Mouse (Mus musculus) frontal cortex, postnatal 36 days (tissue): ENCODE results near the gene Galnt6.
"Not testable (repeated sequence)": the region's sequence is repeated elsewhere in the genome, so short reads cannot be mapped to it uniquely, and the experiment has no call there.

Source experiments
- DNase-seq, 2 experiments: peaks; one replicate each; pipeline ENCODE4 v3.0.0; 2022; ENCODE audit warnings: low spot score in 2 of 2

Galnt6 gene

DNA sequence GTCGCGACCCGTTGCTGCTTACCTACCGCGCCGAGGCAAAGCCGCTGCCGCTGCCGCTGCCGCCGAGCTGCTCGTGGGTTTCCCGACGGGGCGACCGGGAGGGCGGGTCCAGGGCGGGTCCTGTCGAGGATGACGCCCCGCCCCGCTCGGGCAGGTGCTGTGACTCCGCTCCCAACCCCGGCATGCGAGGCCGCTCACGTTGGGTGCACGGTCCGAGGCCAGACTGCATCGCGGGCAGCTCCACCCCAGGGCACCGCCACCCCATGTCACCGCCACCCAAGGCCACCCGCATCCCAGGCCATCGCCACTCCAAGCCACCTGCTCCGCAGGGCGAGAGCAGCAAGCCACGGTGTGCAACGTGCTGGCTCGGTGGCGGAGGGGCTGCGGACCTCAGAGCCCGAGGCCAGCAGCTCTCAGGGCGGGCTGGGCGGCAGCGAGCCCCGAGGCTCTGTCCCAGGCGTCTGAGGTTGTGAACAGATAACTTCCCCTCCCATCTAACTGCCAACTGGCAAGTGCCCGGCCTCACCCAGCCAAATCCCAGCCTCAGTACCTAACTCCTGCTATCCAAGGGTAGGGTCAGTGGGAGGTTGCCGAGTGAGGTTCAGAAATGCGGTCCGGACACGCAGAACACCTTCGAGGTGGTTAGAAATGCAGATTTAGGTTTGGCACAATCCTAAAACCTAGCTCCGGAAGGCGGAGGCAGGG, at the start of gene Galnt6:
Galnt6 (minus strand) TSS at position 96 of the 705 bp plus-strand sequence.
- DNase-seq: no peak

DNA sequence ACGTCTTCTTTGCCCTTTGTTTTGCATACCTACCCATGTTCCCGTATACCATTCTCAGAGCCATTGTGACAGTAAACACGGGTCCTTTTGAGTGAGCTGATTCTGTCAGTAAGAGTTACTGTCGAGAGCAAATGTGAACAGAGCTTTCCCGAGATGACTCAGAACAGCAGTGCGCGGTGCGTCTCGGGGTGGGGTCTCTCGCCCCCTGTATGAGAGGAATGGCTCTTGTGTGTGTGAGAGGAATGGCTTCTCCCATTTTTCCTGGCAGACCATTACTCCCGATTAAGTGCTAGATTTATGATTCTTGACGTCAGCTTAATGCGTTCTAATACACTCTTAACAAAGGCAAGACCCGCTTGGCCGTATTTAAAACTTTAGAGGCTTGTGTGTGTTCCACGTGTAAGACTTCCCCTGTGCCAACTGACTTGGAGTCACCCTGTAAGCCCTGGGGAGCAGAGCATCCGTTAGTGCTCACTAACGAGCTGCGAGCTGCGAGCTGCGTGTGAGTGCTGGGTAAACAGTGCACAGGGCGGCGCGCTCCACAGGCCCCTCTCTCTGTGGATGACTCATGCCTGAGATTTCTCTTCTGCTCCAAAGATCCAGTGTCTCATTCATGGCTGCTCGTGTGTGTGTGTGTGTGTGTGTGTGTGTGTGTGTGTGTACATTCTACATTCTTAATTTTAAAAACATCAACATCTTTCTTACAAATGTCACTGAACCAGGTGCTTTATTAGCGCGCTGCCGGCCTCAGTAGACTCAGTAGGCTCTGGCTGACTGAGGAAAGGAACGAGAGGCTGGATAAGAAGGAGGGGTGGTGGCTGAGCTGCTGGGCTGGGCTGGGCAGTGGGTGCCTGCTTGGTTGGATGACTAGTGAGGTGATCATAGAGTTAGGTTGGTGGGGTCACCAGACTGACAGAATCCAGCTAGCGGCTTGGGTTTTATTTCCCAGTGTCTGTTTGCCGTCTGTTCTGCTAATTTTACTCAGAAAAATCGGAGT, 48.1 kb upstream of the Galnt6 start:
- DNase-seq: peak in 1 of 2 experiments; percentile 51

DNA sequence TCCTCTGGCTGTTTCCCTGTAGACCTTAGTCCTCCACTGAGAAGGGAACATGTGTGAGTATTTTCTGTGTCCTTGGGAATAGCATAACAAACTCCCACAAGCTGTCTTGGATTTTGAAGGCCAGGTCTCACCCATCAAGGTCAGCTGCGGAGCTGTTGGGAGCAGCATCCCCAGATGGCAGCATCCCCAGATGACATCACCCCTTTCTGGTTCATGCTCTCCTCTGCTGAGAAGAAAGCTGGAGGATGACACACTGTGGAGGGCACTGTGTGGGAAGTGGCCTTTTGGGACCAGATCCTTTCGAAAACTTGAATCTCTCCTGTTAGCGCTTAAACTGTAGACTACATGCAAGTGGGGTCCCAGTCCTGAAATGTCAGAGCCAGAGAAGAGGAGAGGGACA, 47.2 kb upstream of the Galnt6 start:
- no peak for DNase-seq

DNA sequence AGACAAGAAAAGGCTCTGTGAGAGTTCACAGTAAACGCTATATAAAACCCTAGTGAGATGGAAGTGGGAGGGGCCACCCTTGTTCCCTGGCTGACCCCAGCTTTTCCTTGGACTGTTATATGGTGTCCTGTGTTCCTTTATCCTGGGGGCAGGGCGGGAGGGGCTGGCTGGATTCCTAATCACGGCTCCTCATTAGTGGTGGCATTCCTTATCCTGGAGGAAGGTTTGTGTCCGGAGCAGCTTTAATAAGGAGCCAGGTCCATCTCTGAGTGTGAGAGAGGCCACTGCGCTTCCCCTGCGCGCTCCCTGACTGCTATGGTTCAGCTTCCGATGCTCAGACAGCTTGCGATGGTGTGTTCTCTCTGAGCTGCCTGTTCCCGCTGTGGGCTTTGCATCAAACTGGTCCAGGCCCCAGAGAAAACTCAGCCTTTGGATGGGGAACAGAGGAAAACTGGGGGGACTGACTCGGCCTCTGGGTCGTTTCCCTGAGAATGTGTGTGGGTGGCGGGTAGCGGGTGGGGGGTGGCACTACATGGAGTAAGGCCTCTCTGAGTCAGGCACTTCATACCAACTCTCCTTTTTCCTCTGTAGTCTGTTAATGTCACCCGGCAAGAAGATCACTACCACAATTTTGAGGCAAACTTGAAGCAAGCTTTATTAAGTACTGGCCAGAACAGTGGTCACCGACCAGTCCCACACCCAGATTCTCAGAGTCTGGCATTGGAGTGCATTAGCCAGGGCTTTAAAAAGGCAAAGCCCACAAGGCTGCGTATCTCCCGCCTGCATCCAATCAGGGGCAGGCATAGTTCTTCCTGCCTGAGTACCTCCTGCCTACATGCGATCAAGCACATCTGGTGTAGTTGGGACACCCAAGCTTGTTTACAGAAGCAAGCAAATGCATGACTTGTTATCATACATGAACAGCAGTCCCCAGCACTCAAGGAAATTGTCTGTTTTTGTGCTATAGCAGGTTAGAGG, 46.3 kb upstream of the Galnt6 start:
- DNase-seq: no peak

DNA sequence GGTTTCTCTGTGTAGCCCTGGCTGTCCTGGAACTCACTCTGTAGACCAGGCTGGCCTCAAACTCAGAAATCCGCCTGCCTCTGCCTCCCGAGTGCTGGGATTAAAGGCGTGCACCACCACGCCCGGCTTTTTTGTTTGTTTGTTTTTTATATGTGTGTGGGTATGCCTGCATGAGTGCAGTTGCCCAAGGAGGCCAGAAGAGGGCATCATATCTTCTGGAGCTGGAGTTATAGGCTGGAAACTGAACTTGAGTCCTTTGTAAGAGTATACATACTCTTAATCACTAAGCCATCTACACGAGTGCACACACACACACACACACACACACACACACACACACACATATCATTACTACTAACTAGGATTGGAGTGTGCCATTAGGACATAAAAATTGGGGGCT, 44.7 kb upstream of the Galnt6 start:
- not testable (repeated sequence) for DNase-seq

DNA sequence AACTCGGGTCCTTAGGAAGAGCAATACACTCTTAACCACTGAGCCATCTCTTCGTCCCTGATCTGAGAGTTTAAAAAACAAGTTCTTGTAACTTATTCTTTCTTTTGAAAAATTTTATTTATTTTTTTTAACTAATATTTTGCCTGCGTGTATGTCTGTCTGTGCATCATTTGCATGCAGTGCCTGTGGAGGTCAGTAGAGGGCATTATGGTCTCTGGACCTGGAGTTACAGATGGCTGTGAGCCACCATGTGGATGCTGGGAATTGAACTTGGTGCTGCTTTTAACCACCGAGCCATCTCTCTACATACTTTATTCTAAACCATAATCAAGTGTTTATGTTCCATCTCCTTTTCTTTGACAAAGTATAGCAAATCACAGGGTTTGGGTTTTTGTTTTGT, 43.5 kb upstream of the Galnt6 start:
- no peak for DNase-seq

DNA sequence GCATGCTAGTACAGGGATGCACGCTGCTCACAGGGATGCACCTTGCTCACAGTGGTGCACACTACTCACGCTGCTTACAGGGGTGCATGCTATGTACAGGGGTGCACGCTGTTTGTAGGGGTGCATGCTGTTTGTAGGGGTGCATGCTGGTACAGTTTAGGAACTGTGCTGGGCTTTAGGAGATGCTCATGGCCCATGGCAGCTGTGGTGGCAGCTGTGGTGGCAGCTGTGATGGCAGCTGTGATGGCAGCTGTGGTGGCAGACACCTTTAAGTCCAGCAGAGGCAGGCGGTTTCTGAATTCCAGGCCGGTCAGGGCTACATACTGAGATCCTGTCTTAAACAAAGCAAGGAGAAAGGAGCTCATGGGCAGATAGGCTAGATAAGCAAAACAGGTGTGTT, 41.2 kb upstream of the Galnt6 start:
- DNase-seq: no peak

DNA sequence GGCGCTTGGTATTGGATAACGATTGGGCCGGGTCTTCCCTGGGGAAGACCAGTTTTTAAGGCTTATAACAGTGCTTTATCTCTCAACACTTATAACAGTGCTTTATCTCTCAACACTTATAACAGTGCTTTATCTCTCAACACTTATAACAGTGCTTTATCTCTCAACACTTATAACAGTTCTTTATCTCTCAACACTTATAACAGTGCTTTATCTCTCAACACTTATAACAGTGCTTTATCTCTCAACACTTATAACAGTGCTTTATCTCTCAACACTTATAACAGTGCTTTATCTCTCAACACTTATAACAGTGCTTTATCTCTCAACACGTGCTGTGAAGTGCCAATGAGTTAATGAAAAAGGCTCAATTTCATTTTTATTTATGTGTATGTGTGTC, 39.8 kb upstream of the Galnt6 start:
- DNase-seq: not testable (repeated sequence)

DNA sequence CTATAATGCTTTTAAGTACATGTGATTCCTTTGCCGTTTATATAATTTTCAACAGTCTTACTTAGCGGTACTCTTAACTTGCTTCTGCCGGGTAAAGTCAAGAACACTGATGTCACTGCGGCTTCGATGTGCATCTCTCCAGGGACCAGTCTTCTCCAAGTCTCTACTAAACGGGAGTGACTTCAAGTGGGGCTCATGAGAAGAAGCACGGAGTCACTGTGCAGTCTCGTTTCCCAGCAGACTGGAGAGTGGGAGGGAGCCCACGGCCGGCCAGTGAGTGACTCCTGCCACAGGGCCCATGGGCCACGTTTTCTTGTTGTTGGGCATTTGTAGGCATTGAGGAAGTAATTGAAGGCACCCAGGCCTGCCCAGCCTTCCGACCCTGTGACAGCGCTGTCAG, 38.7 kb upstream of the Galnt6 start:
- no peak for DNase-seq

GRCm38 (mm10) chr15:100766826-100767225, 37.6 kb upstream of the Galnt6 start:
- no peak for DNase-seq

DNA sequence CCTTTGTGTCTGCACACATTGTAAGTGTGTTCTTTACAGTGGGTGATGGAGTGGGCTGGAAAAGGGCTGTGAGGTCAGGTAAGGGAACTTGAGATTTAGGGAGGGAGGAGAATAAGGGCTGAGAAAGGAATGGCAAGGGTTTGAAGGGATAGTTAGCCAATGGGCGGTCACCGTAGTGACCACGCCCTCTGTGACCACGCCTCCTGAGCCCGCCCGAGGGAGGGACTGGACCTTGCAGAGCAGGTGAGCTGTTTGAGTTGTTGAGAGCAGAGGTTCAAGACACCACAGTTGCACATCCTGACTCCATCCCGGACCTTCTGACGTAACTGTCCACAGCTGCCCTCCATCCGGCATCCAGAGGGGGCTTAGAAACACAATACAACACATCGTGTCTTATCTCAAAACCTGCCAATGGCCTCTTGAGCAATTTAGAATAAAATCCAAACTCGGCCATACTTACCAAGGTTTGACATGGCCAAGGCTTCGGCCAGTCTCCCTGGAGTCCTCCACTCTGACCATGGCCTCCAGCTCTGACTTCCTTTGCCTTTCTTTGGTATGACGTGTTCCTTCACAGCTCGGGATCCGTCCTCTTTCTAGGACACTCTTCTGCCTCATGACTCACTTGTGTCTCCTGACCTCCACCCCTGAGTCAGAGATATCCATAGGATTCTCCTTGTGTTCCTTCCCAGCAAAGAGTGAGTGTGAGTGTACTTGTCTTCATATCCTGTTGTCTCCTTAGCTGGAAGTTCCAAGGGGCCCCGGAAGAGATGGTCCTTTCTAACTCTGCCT, 35.2 kb upstream of the Galnt6 start:
- DNase-seq: no peak

GRCm38 (mm10) chr15:100762649-100763048, 33.5 kb upstream of the Galnt6 start:
- no peak for DNase-seq

- DNase-seq: peak; percentile 95
These were observed 32.4 kb upstream of the Galnt6 start, which contains the start of gene Slc4a8 for GRCm38 (mm10) chr15:100761419-100762185. Gene Slc4a8, plus strand, starts transcription at chr15:100761747.

- no peak for DNase-seq
These were observed 31.9 kb upstream of the Galnt6 start for GRCm38 (mm10) chr15:100761036-100761418.

- no peak for DNase-seq
These were observed 30.1 kb upstream of the Galnt6 start for GRCm38 (mm10) chr15:100759286-100759685.

- peak; percentile 39 to 68 for DNase-seq
These were observed 28.4 kb upstream of the Galnt6 start for GRCm38 (mm10) chr15:100757527-100757978.

DNA sequence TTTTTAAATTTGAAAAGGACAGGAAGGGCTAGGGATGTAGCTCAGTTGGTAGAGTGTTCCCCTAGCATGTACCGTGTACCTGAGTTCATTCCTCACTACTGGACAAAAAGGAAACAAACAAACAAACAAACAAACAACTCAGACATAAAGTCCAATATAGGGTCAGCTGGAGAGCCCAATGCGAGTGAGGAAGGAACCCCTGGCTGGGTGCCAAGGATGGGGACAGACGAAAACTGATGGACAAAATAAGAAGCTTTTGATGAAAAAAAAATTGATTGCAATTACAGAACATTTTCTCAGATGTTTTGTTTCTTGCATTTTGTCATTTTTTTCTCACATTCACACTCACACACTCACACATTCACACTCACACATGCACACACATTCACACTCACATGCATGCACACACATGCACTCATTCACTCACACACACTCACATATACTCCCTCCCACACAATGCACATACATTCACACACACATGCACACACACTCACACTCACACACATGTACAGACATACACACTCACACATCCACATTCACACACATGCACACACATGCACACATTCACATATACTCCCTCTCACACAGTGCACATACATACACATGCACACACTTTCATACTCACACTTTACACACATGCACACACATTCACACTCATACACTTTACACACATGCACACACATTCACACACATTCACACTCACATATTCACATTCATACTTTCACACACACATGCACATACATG, 26.9 kb upstream of the Galnt6 start:
- DNase-seq: no peak

GRCm38 (mm10) chr15:100755498-100755859, 26.3 kb upstream of the Galnt6 start:
- DNase-seq: no peak

- no peak for DNase-seq
These were observed 25.8 kb upstream of the Galnt6 start for GRCm38 (mm10) chr15:100754805-100755497.
